10 mouse cellular contexts compared by ENCODE assay signal in the genomic region with DNA sequence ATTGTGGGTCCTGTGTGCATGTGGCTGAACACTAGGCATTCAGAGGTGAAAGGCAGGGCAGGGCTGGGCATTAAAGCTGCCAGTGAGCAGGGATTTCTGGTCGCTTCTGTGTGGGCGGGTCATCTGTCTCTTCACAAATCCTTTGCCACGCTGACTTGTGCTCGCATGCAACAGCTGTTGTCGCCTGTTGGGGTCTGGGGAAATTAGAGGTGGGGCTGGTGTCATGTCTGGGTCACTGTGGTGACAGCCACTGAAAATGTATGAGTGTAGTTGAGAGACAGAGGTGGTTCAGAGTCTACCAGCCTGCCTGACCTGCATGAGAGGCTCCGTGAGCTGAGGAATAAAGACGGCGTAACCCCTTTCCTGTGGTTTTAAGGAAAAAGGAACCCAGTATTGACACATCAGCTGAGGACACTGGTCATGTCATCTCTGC.
A peak's percentile ranks its signal among the peaks of the same experiment; 100 is the strongest.
DNase-seq lines count a peak whose midpoint lies in the region; ATAC-seq and TF ChIP-seq lines count a peak whose summit lies in the region.
"Had no signal": no experiment of that assay in that cellular context is flagged by ENCODE, and none has a peak within 500 bp of the region (broad histone marks: within the 10 kb centered on the region; RNA-seq: fewer than 3 reads in every experiment).

No protein-coding gene starts in this region.

- no peak overlapping the region for H3K9ac ChIP-seq in liver, embryonic 11.5 days (ENCODE audit: low read depth, low read length)
- no peak overlapping the region for H3K9ac ChIP-seq in embryonic facial prominence, embryonic 15.5 days
- no peak overlapping the region for H3K9ac ChIP-seq in midbrain, embryonic 14.5 days (replicated peaks; ENCODE audit: low read length)
- no peak overlapping the region for H3K9ac ChIP-seq in forebrain, postnatal 0 days
- H3K9ac ChIP-seq: embryonic facial prominence, embryonic 13.5 days; heart, embryonic 13.5 days had no signal

- DNase-seq in liver = peak; percentile 7
- no peak for DNase-seq in liver, embryonic 11.5 days (ENCODE audit: low spot score)
- DNase-seq in c-Kit-positive CD71-negative TER-119-negative erythroid progenitor cells, embryonic 14.5 days (ENCODE audit: low read depth) = peak; percentile 9
- DNase-seq in midbrain, embryonic 14.5 days = peak; percentile 15
- DNase-seq in forebrain, postnatal 0 days = no peak
- DNase-seq in gastrocnemius, adult 2 months = no peak
- DNase-seq: kidney, adult 9 months had no signal

- intact Hi-C loops in gastrocnemius, adult 2 months (cut with DNase I) = no loop called here

- WGBS in liver, embryonic 11.5 days = 34% methylated on average over 8 of the region's 8 CpGs
- 56% methylated on average over 8 of the region's 8 CpGs for WGBS in embryonic facial prominence, embryonic 15.5 days
- 31% methylated on average over 8 of the region's 8 CpGs for WGBS in midbrain, embryonic 14.5 days
- WGBS in forebrain, postnatal 0 days = 57% methylated on average over 8 of the region's 8 CpGs

- H3K4me2 ChIP-seq in liver, embryonic 11.5 days = no peak overlapping the region
- no peak overlapping the region for H3K4me2 ChIP-seq in embryonic facial prominence, embryonic 15.5 days (replicated peaks)
- H3K4me2 ChIP-seq in midbrain, embryonic 14.5 days (ENCODE audit: low read length) = no peak overlapping the region
- no peak overlapping the region for H3K4me2 ChIP-seq in forebrain, postnatal 0 days (ENCODE audit: low read depth)
- H3K4me2 ChIP-seq: embryonic facial prominence, embryonic 13.5 days; heart, embryonic 13.5 days had no signal

- H3K27me3 ChIP-seq in liver, embryonic 11.5 days (replicated peaks; ENCODE audit: control insufficient read depth, insufficient read depth, low read length) = no peaks in the 10 kb centered on the region
- H3K27me3 ChIP-seq in embryonic facial prominence, embryonic 15.5 days = no peaks in the 10 kb centered on the region
- H3K27me3 ChIP-seq in midbrain, embryonic 14.5 days (ENCODE audit: control insufficient read depth, insufficient read depth, low read length) = no peaks in the 10 kb centered on the region
- H3K27me3 ChIP-seq in forebrain, postnatal 0 days (ENCODE audit: insufficient read depth, low read length) = no peaks in the 10 kb centered on the region
- H3K27me3 ChIP-seq: embryonic facial prominence, embryonic 13.5 days; heart, embryonic 13.5 days had no signal

- H3K9me3 ChIP-seq in liver, embryonic 11.5 days (ENCODE audit: control insufficient read depth, low read length) = no peaks in the 10 kb centered on the region
- no peaks in the 10 kb centered on the region for H3K9me3 ChIP-seq in embryonic facial prominence, embryonic 15.5 days (replicated peaks)
- H3K9me3 ChIP-seq in midbrain, embryonic 14.5 days (ENCODE audit: control insufficient read depth, low read length) = no peaks in the 10 kb centered on the region
- no peaks in the 10 kb centered on the region for H3K9me3 ChIP-seq in forebrain, postnatal 0 days (ENCODE audit: low read length)
- H3K9me3 ChIP-seq: embryonic facial prominence, embryonic 13.5 days; heart, embryonic 13.5 days had no signal

- no peak overlapping the region for H3K27ac ChIP-seq in liver, embryonic 11.5 days (ENCODE audit: low read depth, low read length)
- H3K27ac ChIP-seq in embryonic facial prominence, embryonic 15.5 days (replicated peaks) = no peak overlapping the region
- no peak overlapping the region for H3K27ac ChIP-seq in midbrain, embryonic 14.5 days (replicated peaks; ENCODE audit: low read depth, low read length)
- no peak overlapping the region for H3K27ac ChIP-seq in forebrain, postnatal 0 days (ENCODE audit: low read depth, low read length)
- no peak overlapping the region for H3K27ac ChIP-seq in gastrocnemius, adult 2 months
- H3K27ac ChIP-seq: embryonic facial prominence, embryonic 13.5 days; heart, embryonic 13.5 days had no signal

- TF ChIP-seq CTCF in forebrain, postnatal 0 days (IDR thresholded peaks at IDR 0.05; ENCODE audit: low read depth) = no peak
- no peak for TF ChIP-seq CTCF in gastrocnemius, adult 2 months (IDR thresholded peaks at IDR 0.05)

- H3K36me3 ChIP-seq in liver, embryonic 11.5 days (ENCODE audit: control insufficient read depth, insufficient read depth, low read length) = no peaks in the 10 kb centered on the region
- no peaks in the 10 kb centered on the region for H3K36me3 ChIP-seq in embryonic facial prominence, embryonic 15.5 days
- no peaks in the 10 kb centered on the region for H3K36me3 ChIP-seq in midbrain, embryonic 14.5 days (ENCODE audit: control insufficient read depth, insufficient read depth, low read length)
- H3K36me3 ChIP-seq in forebrain, postnatal 0 days (ENCODE audit: insufficient read depth) = no peaks in the 10 kb centered on the region
- H3K36me3 ChIP-seq: embryonic facial prominence, embryonic 13.5 days; heart, embryonic 13.5 days had no signal

- H3K4me1 ChIP-seq in liver, embryonic 11.5 days (replicated peaks; ENCODE audit: control insufficient read depth, insufficient read depth, low read length) = no peaks in the 10 kb centered on the region
- H3K4me1 ChIP-seq in embryonic facial prominence, embryonic 15.5 days = peaks cover 10% of the 10 kb centered on the region
- H3K4me1 ChIP-seq in midbrain, embryonic 14.5 days (ENCODE audit: control insufficient read depth, insufficient read depth, low read length) = peaks cover 6% of the 10 kb centered on the region
- no peaks in the 10 kb centered on the region for H3K4me1 ChIP-seq in forebrain, postnatal 0 days (ENCODE audit: insufficient read depth)

- no peak for ATAC-seq in liver, embryonic 11.5 days (replicated peaks; ENCODE audit: low FRiP score)
- peak; percentile 54; the same call in 1 of the 2 replicates for ATAC-seq in embryonic facial prominence, embryonic 15.5 days (ENCODE audit: insufficient number of reproducible peaks, low FRiP score, low TSS enrichment, low read depth)
- ATAC-seq in midbrain, embryonic 14.5 days (ENCODE audit: low FRiP score, low TSS enrichment) = no peak
- ATAC-seq in forebrain, postnatal 0 days = no peak

- no peak overlapping the region for H3K4me3 ChIP-seq in liver, embryonic 11.5 days (ENCODE audit: low read depth, low read length)
- no peak overlapping the region for H3K4me3 ChIP-seq in embryonic facial prominence, embryonic 15.5 days (replicated peaks)
- H3K4me3 ChIP-seq in midbrain, embryonic 14.5 days (replicated peaks; ENCODE audit: low read depth, low read length) = no peak overlapping the region
- no peak overlapping the region for H3K4me3 ChIP-seq in forebrain, postnatal 0 days (ENCODE audit: low read depth, low read length)
- H3K4me3 ChIP-seq in gastrocnemius, adult 2 months = no peak overlapping the region
- H3K4me3 ChIP-seq: embryonic facial prominence, embryonic 13.5 days; heart, embryonic 13.5 days had no signal

Comparison
In these comparisons a context has a peak if more than half of its experiments do, and no peak if none do; other contexts are left out.
1. DNase-seq: peak in liver (single experiment), c-Kit-positive CD71-negative TER-119-negative erythroid progenitor cells, embryonic 14.5 days (single experiment) and midbrain, embryonic 14.5 days (single experiment); none in liver, embryonic 11.5 days (single experiment), forebrain, postnatal 0 days (single experiment) and gastrocnemius, adult 2 months (single experiment).